Mouse (Mus musculus) retina, postnatal 7 days (tissue): ENCODE measurements around the gene Nfkbid.
"Not testable (repeated sequence)": the region's sequence is repeated elsewhere in the genome, so short reads cannot be mapped to it uniquely, and the experiment has no call there.

ENCODE experiments used
- DNase-seq: peaks from one replicate; pipeline ENCODE4 v3.0.0-alpha.2; 2012; ENCODE audit warnings: low read depth, low spot score

The Nfkbid gene

DNA sequence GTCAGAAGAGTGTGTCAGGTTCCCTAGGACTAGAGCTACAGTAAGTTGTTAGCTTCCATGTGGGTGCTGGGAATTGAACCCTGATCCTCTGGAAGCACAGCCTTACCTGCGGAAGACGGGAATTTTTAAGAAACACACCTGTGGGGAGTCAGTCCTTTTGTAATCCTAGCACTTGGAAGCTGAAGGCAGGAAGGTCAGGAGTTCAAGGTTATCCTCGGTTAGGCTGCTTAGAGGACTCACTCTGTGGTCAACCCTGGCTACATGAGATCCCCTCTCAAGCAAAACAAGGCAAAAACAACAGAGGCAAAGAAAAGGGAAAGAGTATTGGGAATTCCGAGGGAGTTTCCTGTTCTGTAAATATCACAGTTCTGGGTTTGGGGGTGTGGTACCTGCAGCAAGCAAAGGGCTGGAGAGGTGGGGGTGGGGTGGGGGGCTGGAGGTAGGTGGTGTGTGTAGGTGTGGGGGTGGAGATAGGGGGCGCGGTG lies 43.3 kb downstream of the Nfkbid start:
- no peak for DNase-seq

DNA sequence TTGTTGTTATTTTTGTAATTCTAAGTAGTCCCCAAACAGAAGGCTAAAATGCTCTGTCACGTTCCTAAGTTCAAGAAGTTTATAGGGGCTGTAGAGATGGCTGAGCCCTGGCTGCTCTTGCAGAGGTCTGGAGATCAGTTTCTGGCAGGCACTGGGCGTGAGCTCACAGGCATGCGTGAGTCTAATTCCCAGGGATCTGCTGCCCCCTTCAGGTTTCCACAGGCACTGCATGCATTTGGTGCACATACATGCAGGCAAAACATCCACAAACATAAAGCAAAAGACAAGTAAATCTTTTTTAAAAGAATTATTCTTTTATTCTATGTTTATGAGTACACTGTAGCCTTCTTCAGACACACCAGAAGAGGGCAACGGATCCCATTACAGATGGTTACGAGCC lies 50.9 kb downstream of the Nfkbid start:
- peak; percentile 25 for DNase-seq

- no peak for DNase-seq
Measured at GRCm38 (mm10) chr7:30474999-30475398, 53.5 kb downstream of the Nfkbid start.

GRCm38 (mm10) chr7:30476136-30476535 lies 54.6 kb downstream of the Nfkbid start:
- DNase-seq: not testable (repeated sequence)

DNA sequence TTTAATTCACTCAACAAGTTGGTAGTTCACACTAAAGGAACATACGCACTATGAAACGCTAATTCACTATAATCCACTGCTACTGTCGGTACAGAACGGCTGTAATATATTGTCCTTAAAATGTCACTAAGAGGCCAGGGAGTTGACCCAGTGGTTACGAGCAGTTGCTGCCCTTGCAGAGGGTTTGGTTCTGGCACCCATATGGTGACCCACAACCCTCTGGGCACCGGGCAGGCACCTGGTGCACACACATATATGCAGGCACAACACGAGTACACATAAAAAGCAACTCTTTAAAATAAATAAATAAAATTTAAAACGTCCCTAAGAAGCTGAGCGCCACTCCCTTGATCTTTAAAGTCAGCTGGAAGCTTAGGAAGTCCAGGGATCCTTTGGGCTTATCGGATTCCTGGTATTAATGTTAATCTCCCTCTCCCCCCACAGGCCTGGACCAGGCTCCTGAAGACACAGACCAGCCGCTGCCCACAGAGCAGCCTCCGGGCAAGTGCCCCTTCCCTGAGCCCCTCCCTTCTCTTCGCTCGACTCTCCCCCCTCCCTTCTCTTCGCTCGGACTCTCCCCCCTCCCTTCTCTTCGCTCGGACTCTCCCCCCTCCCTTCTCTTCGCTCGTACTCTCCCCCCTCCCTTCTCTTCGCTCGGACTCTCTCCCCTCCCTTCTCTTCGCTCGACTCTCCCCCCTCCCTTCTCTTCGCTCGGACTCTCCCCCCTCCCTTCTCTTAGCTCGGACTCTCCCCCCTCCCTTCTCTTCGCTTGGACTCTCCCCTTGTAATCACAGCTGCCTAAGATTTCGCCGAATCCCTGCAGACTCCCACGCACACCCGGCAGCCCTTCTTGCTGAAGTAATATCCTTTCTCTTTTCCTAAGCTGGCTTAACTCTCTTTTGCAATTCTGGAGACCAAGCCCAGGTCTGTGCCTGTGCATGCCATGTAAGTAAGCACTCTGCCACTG lies 56.2 kb downstream of the Nfkbid start:
- peak; percentile 68 for DNase-seq
